Mouse (Mus musculus) c-Kit-positive CD71-positive TER-119-negative erythroid progenitor cells, embryonic 14.5 days (primary cell): ENCODE data around the gene Gm8298.
A peak's percentile ranks its signal among the peaks of the same experiment; 100 is the strongest.
"Not testable (repeated sequence)": the region's sequence is repeated elsewhere in the genome, so short reads cannot be mapped to it uniquely, and the experiment has no call there.

Source experiments
- DNase-seq: peaks from one replicate; pipeline ENCODE4 v3.0.0-alpha.2; 2013; ENCODE audit warnings: low read depth

Gm8298 gene

GRCm38 (mm10) chr3:59860751-59861150, at the start of gene Gm8298:
Gm8298 (plus strand) TSS chr3:59861051.
- DNase-seq, result no peak

GRCm38 (mm10) chr3:59813169-59813568, 47.7 kb upstream of the Gm8298 start:
- no peak for DNase-seq

GRCm38 (mm10) chr3:59870765-59871164, 9.9 kb downstream of the Gm8298 start:
- peak; percentile 2 for DNase-seq

GRCm38 (mm10) chr3:59877601-59878000, 16.8 kb downstream of the Gm8298 start:
- not testable (repeated sequence) for DNase-seq

GRCm38 (mm10) chr3:59879801-59880554, 19.1 kb downstream of the Gm8298 start:
- not testable (repeated sequence) for DNase-seq

GRCm38 (mm10) chr3:59893276-59893675, 32.4 kb downstream of the Gm8298 start:
- DNase-seq, result no peak

GRCm38 (mm10) chr3:59924914-59925313, 64.1 kb downstream of the Gm8298 start, which contains the start of gene C130079G13Rik:
C130079G13Rik (plus strand) TSS chr3:59925214.
- no peak for DNase-seq
